Mouse (Mus musculus): Measurements from ENCODE around the gene Usp47.

DNA sequence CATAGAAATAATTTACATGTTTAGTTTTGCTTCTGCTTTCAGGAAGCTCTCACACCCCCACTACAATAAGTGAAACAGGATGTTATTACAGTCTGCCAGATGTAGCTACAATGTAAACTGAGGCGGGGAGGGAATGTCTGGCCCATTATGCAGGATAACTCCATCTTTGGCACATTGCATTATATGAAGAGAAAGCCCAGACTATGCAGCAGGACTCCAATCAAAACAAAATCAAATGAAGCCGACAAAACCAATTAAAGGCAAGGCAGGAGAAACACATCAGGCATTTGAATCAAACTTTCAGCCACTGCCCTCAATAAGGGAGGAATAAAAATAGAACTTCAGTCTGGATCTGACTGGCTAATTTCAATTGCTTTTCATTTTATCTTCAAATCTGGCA, 25.9 kb upstream of the Usp47 start:
- no peak for TF ChIP-seq EP300 (optimal IDR thresholded peaks at IDR 0.05)
- no peak for TF ChIP-seq CTCF (IDR thresholded peaks at IDR 0.05; ENCODE audit: low read depth)

All from stomach, postnatal 0 days (tissue).